Mouse (Mus musculus): Measurements from ENCODE around the gene Cacna1b. TPM values are rescaled to one million over a fixed set of nuclear protein-coding genes. Genes with fewer than 3 reads are reported as not detected.

Cacna1b gene
- total and polyA plus RNA-seq, 2 experiments: not detected

DNA sequence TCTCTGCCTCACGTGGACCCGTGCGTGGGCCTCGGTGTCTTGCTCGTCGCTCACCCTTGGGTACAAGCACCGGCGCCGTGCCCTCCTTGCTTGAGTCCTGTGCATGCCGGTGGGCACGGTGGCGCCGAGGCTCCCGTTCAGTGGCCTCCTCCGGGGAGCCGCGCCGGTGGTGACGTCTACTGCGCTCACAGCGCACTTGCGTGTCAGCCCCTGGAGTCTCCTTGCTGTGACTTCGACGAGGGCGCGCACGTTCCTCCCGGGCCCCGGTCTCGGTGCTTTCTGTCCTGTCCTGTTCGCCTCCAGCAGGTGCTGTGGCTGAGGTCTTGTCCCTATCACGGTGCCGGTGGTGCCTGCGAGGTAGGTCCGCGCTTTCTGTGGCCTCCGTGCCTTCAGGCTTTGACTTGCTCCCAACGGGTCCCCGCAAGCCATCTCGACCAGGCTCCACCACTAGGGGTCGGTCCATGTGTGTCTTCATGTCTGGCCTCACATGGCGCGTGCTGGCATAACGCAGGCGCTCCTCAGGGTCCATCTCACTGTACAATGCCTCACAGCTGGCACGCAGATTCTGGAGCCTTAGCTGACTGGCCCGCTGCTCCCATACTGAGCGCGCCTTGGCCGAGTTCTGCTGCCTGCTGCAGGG is 83.8 kb downstream of the Cacna1b start:
- Histone ChIP-seq H3K27ac (replicated peaks; ENCODE audit: insufficient read depth, low read depth, low read length) (no peak overlapping the region), H3K36me3 (ENCODE audit: control insufficient read depth, insufficient read depth, low read length) (no peaks in the 10 kb centered on the region), H3K79me2 (ENCODE audit: control insufficient read depth, insufficient read depth, low read length) (no peaks in the 10 kb centered on the region), H3K9ac (ENCODE audit: low read depth, low read length) (no peak overlapping the region), H3K4me1 (ENCODE audit: control insufficient read depth, insufficient read depth, low read length) (no peaks in the 10 kb centered on the region), H3K4me3 (ENCODE audit: insufficient read depth, low read depth, low read length) (no peak overlapping the region), H3K27me3 (ENCODE audit: control insufficient read depth, insufficient read depth, low read length) (no peaks in the 10 kb centered on the region)
- TF ChIP-seq CTCF (IDR thresholded peaks at IDR 0.05; ENCODE audit: low read depth, low read length) (no peak), POLR2A (IDR thresholded peaks at IDR 0.05; ENCODE audit: extremely low read depth, insufficient read depth, low read length) (no peak)
- WGBS: 52% methylated on average over 50 of the region's 50 CpGs
- DNase-seq (ENCODE audit: extremely low read depth, low read depth, low spot score): no peak

- no peaks in the 10 kb centered on the region for H3K79me2 ChIP-seq (ENCODE audit: control insufficient read depth, insufficient read depth, low read length)
- H3K36me3 ChIP-seq (ENCODE audit: control insufficient read depth, insufficient read depth, low read length): no peaks in the 10 kb centered on the region
- H3K27me3 ChIP-seq (ENCODE audit: control insufficient read depth, insufficient read depth, low read length): no peaks in the 10 kb centered on the region
- no peak for TF ChIP-seq CTCF (IDR thresholded peaks at IDR 0.05; ENCODE audit: low read depth, low read length)
- TF ChIP-seq POLR2A (IDR thresholded peaks at IDR 0.05; ENCODE audit: extremely low read depth, insufficient read depth, low read length): no peak
- no peak for DNase-seq (ENCODE audit: extremely low read depth, low read depth, low spot score)
- no peak overlapping the region for H3K9ac ChIP-seq (ENCODE audit: low read depth, low read length)
- WGBS: 72% methylated on average over 5 of the region's 5 CpGs
- no peaks in the 10 kb centered on the region for H3K4me1 ChIP-seq (ENCODE audit: control insufficient read depth, insufficient read depth, low read length)
- no peak overlapping the region for H3K27ac ChIP-seq (replicated peaks; ENCODE audit: insufficient read depth, low read depth, low read length)
- H3K4me3 ChIP-seq (ENCODE audit: insufficient read depth, low read depth, low read length): no peak overlapping the region
These were observed 84.4 kb downstream of the Cacna1b start for GRCm38 (mm10) chr2:24678538-24678937.

DNA sequence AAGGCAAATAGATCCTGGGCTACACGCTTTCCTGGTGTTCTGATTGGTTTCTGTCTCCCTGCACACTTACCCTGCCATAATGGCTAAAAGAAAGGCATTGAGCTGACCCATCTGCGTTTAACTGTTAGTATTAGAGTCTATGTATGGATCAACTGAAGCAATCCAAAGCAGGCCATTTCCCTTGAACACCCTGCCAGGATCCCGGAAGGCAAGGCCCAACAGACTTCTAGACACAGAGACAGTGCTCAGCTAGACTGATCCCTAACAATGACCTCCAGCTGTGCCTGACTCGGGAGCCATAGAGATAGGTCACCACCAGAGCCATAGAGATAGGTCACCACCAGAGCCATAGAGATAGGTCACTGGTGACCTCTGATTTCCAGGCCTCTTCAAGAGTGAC is 84.8 kb downstream of the Cacna1b start:
- no peak for DNase-seq (ENCODE audit: extremely low read depth, low read depth, low spot score)
- H3K4me3 ChIP-seq (ENCODE audit: insufficient read depth, low read depth, low read length): no peak overlapping the region
- H3K9ac ChIP-seq (ENCODE audit: low read depth, low read length): no peak overlapping the region
- no peaks in the 10 kb centered on the region for H3K4me1 ChIP-seq (ENCODE audit: control insufficient read depth, insufficient read depth, low read length)
- no peaks in the 10 kb centered on the region for H3K27me3 ChIP-seq (ENCODE audit: control insufficient read depth, insufficient read depth, low read length)
- H3K79me2 ChIP-seq (ENCODE audit: control insufficient read depth, insufficient read depth, low read length): no peaks in the 10 kb centered on the region
- H3K36me3 ChIP-seq (ENCODE audit: control insufficient read depth, insufficient read depth, low read length): no peaks in the 10 kb centered on the region
- TF ChIP-seq CTCF (IDR thresholded peaks at IDR 0.05; ENCODE audit: low read depth, low read length) (no peak), POLR2A (IDR thresholded peaks at IDR 0.05; ENCODE audit: extremely low read depth, insufficient read depth, low read length) (no peak)
- no peak overlapping the region for H3K27ac ChIP-seq (replicated peaks; ENCODE audit: insufficient read depth, low read depth, low read length)
- WGBS: 82% methylated on average over 4 of the region's 4 CpGs

DNA sequence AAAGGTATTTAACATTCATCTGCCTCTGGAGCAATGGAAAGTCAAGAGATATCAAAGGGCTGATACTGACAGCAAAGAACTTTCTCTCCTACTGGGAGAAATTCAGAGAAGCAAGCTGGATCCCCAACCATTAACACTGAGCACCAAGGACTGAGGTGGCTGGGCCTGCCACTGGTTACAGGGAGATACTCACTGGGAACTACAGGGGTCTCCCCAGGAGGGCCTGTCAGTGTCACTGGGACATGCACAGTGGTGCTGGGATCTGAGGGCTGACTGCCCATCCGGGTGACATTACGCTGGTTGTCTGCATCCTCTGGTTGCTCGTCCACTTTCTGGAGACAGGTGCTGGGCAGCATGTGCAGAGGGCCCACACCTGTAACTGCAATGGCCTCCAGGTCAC is 85.3 kb downstream of the Cacna1b start:
- no peaks in the 10 kb centered on the region for H3K27me3 ChIP-seq (ENCODE audit: control insufficient read depth, insufficient read depth, low read length)
- no peak overlapping the region for H3K4me3 ChIP-seq (ENCODE audit: insufficient read depth, low read depth, low read length)
- H3K79me2 ChIP-seq (ENCODE audit: control insufficient read depth, insufficient read depth, low read length): no peaks in the 10 kb centered on the region
- H3K27ac ChIP-seq (replicated peaks; ENCODE audit: insufficient read depth, low read depth, low read length): no peak overlapping the region
- no peak for DNase-seq (ENCODE audit: extremely low read depth, low read depth, low spot score)
- TF ChIP-seq CTCF (IDR thresholded peaks at IDR 0.05; ENCODE audit: low read depth, low read length): no peak
- no peak for TF ChIP-seq POLR2A (IDR thresholded peaks at IDR 0.05; ENCODE audit: extremely low read depth, insufficient read depth, low read length)
- no peaks in the 10 kb centered on the region for H3K4me1 ChIP-seq (ENCODE audit: control insufficient read depth, insufficient read depth, low read length)
- WGBS: 95% methylated on average over 3 of the region's 3 CpGs
- no peak overlapping the region for H3K9ac ChIP-seq (ENCODE audit: low read depth, low read length)
- H3K36me3 ChIP-seq (ENCODE audit: control insufficient read depth, insufficient read depth, low read length): no peaks in the 10 kb centered on the region

DNA sequence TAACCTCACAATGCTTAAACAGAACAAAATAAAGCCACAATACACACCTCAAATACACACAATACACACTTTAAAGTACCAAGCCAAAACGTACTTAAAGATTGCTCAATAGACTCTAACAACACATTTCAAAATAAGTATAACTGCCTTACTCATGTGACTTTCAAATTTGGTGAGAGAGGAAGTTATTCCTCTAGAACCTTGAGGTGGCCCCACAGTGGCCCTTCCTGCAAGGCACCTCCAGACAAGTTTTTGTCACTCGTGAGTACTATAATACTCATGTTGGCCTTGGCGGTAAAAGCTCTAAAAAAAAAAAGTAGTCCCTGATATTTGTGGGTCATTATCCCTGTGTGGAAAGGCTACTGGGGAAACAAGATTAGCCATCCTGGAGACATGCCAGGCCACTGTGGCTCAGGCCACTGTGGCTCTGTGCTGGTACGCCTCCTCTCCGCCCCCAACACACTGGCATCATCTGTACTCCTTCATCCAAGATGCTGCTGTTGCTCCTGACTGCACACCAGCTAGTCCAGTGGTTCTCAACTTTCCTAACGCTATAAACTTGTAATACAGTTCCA is 88.4 kb downstream of the Cacna1b start:
- Histone ChIP-seq H3K27ac (replicated peaks; ENCODE audit: insufficient read depth, low read depth, low read length) (no peak overlapping the region), H3K9ac (ENCODE audit: low read depth, low read length) (no peak overlapping the region), H3K4me1 (ENCODE audit: control insufficient read depth, insufficient read depth, low read length) (no peaks in the 10 kb centered on the region), H3K79me2 (ENCODE audit: control insufficient read depth, insufficient read depth, low read length) (no peaks in the 10 kb centered on the region), H3K4me3 (ENCODE audit: insufficient read depth, low read depth, low read length) (no peak overlapping the region), H3K36me3 (ENCODE audit: control insufficient read depth, insufficient read depth, low read length) (no peaks in the 10 kb centered on the region), H3K27me3 (ENCODE audit: control insufficient read depth, insufficient read depth, low read length) (no peaks in the 10 kb centered on the region)
- DNase-seq (ENCODE audit: extremely low read depth, low read depth, low spot score): no peak
- 76% methylated on average over 6 of the region's 6 CpGs for WGBS
- no peak for TF ChIP-seq POLR2A (IDR thresholded peaks at IDR 0.05; ENCODE audit: extremely low read depth, insufficient read depth, low read length)
- no peak for TF ChIP-seq CTCF (IDR thresholded peaks at IDR 0.05; ENCODE audit: low read depth, low read length)

DNA sequence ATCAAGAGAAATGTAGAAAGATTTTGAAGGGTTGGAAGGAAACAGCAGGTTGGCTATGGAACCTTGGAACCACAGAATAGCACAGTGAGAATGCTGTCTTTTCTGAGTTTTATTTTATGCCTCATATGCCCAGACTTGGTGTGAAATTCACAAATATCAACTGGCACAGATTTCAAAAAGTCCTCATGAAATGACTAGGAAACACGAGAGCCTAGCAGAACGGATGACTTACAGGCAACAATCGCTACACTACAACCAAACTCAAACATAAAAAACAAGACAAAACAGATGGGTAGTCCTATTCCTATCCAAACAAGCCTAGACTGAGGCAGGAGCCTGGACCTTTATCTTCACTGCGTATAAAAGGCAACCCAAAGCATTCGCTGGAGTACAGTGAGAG is 94.4 kb downstream of the Cacna1b start:
- no peaks in the 10 kb centered on the region for H3K36me3 ChIP-seq (ENCODE audit: control insufficient read depth, insufficient read depth, low read length)
- DNase-seq (ENCODE audit: extremely low read depth, low read depth, low spot score): no peak
- H3K4me1 ChIP-seq (ENCODE audit: control insufficient read depth, insufficient read depth, low read length): no peaks in the 10 kb centered on the region
- H3K27me3 ChIP-seq (ENCODE audit: control insufficient read depth, insufficient read depth, low read length): no peaks in the 10 kb centered on the region
- H3K9ac ChIP-seq (ENCODE audit: low read depth, low read length): no peak overlapping the region
- 93% methylated on average over 5 of the region's 5 CpGs for WGBS
- H3K4me3 ChIP-seq (ENCODE audit: insufficient read depth, low read depth, low read length): no peak overlapping the region
- no peak overlapping the region for H3K27ac ChIP-seq (replicated peaks; ENCODE audit: insufficient read depth, low read depth, low read length)
- no peak for TF ChIP-seq POLR2A (IDR thresholded peaks at IDR 0.05; ENCODE audit: extremely low read depth, insufficient read depth, low read length)
- no peak for TF ChIP-seq CTCF (IDR thresholded peaks at IDR 0.05; ENCODE audit: low read depth, low read length)
- H3K79me2 ChIP-seq (ENCODE audit: control insufficient read depth, insufficient read depth, low read length): no peaks in the 10 kb centered on the region

Data from liver, adult 2 months (tissue).